Mouse (Mus musculus) liver, embryonic 14 days (tissue): Measurements from ENCODE around the gene Gm11938. TPM values are rescaled to one million over a fixed set of nuclear protein-coding genes. Genes with fewer than 3 reads are reported as not detected.

Source experiments
- polyA plus RNA-seq: library from polyadenylated mRNA; depleted of rRNA; stranded (reverse); fragments of >200 nt; gene quantifications from 2 replicates; pipeline ENCODE4 v1.2.3, GENCODE M21; 2012; rRNA removed

Gm11938 gene
- polyA plus RNA-seq, result not detected in 2 replicates

DNA sequence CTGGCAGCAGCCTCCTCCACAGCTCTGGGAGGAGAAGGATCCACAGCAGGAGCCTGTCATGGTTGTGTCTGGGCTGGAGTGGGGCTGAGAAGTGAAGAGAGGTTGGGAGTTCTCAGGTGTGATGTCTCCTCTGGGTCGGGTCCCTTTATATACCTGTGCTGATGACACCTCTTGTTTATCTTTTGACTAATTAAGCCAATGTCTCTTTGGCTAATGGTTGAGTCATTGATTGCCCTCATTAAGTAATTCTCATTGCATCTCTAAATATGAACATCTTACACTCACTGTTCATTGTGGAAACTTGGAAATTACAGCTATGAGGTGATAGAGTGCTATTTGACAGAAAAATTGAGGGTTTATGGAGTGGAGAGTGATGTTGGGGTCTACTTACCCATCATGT lies at the start of gene Gm11938:
Gene Gm11938 (minus strand): TSS at position 101 of the 400 bp plus-strand sequence.

DNA sequence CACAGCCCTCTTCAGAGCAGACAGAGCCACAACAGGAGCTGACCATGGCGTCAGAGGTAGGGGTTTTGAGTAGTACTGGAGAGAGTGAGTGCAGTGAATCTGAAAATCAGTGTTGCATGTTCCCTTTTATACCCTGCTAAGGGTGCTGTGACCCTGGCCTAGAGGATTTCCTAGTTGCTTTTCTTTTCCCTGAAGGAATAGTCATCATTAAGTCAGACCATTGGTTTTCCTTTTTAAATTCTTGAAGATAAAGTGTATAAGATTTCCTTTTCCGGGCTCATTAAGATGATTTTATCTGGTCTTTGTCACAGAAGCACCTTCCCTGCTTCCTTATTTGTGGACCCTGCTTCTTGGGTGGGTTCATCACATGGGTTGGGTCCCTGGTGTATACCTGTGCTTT lies 47.0 kb upstream of the Gm11938 start, which contains the start of gene Gm11555:
Gene Gm11555 (minus strand): TSS at position 101 of the 400 bp plus-strand sequence.

DNA sequence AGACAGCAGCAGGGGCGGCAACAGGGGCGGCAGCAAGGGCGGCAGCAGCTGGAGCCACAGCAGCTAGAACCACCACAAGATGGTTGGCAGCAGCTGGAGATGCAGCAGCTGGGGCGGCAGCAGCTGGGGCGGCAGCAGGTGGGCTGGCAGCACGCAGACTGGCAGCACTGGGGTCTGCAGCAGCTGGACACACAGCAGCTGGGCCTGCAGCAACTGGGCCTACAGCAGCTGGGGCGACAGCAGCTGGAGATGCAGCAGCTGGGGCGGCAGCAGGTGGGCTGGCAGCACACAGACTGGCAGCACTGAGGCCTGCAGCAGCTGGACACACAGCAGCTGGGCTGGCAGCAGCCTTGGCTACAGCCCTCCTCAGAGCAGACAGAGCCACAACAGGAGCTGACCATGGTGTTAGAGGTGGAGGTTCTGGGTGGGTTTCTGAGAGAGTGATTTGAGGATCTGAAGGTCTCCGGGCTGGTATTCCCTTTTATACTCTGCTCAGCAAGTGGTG lies 40.6 kb upstream of the Gm11938 start, which contains the start of gene Krtap4-7:
Gene Krtap4-7 (minus strand): TSS at position 455 of the 505 bp plus-strand sequence.

DNA sequence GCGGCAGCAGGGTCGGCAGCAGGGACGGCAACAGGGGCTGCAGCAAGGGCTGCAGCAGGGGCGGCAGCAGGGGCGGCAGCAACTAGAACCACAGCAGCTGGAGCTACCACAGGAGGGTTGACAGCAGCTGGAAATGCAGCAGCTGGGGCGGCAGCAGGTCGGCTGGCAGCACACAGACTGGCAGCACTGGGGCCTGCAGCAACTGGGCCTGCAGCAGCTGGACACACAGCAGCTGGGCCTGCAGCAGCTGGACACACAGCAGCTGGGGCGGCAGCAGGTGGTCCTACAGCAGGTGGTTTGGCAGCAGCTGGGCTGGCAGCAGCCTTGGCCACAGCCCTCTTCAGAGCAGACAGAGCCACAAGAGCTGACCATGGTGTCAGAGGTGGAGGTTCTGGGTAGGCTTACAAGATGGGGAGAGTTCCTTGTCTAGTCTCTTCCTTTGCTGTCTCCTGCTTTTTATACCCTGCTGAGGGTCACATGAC lies 31.6 kb upstream of the Gm11938 start, which contains the start of gene Krtap4-2:
Gene Krtap4-2 (minus strand): TSS at position 432 of the 482 bp plus-strand sequence.

DNA sequence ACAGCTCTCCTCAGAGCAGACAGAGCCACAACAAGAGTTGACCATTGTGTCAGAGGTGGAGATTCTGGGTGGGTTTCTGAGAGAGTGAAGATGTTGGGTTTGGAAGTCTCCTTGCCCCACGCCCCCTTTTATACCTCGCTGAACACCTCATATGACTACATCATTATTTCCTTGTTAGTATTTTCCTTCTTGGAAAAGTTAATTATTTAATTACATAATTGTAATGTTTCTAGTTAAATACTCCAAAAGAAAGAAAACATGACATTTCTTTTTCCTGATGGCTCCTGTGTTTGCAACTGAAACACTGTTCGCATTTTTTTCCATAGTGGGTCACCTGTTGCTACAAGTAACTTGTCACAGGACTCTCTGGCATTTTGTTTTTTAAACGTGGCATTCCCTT lies 25.0 kb upstream of the Gm11938 start, which contains the start of gene Krtap4-1:
Gene Krtap4-1 (minus strand): TSS at position 101 of the 400 bp plus-strand sequence.

DNA sequence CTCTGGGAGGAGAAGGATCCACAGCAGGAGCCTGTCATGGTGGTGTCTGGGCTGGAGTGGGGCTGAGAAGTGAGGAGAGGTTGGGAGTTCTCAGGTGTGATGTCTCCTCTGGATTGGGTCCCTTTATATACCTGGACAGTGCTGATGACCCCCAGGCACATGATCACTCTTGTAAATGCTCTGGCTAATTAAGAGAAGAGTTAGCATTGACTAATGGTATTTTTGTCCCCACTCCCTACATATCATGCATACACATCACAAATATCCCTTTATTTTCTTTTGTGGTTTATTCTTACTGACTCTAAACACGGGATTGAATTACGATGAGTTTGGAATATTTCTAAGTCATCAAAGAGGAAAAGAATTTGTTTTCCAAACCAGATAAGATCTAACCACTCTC lies 17.2 kb upstream of the Gm11938 start, which contains the start of gene Gm11562:
Gene Gm11562 (minus strand): TSS at position 101 of the 400 bp plus-strand sequence.

DNA sequence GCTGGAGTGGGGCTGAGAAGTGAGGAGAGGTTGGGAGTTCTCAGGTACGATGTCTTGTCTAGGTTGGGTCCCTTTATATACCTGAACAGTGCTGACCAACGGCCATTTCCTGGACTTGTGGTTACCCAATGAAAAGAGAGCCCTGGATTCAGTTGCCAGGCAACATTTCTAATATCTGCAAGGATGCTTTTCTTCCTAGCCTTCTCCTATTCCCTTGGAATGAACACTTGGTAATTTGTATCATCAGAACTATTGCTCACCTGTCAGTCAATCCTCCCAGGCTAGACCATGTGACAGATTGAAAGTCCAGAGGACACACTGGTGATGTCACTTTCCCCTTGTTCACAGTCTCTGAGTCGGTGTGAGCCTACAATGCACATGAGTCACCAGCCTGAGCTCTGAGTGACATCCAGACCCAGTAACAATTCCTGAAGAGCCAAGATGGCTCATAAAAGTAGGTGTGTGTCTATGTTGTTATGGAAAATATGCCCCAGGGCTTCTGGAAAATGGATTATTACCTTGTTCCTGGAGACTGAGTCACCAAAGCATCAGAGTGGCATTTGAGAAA lies 11.8 kb upstream of the Gm11938 start, which contains the start of gene Krtap2-4:
Gene Krtap2-4 (minus strand): TSS at position 51 of the 568 bp plus-strand sequence.

DNA sequence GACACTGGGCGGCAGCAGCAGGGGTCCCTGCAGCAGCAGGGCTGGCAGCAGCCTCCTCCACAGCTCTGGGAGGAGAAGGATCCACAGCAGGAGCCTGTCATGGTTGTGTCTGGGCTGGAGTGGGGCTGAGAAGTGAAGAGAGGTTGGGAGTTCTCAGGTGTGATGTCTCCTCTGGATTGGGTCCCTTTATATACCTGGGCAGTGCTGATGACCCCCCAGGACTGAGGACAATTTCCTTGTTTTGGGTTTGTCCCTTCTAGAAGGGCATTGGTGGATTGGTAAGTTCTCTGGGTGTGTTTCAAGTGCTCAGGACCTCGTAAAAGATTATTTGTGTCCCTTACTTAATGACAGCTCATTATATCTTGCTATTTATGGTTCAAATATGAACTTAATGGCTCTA lies 7.0 kb upstream of the Gm11938 start, which contains the start of gene Gm11937:
Gene Gm11937 (minus strand): TSS at position 101 of the 400 bp plus-strand sequence.

DNA sequence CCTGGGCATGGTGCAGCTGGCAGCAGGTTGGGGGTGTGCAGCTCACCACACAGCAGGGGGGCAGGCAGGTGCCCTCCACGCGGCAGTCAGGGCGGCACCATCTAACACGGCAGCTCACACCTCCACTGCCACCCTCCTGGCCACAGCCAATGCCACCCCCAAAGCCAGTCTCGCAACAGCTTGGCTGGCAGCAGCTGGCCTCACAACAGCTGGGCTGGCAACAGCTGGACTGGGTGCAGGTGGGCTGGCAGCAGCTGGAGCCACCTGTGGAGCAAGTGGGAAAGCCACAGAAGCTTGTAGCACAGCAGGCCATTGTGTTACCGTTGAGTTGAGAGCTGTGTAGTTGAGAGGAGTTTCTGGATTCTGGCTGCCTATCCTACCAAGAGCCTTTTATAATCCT lies 5.4 kb downstream of the Gm11938 start, which contains the start of gene Krtap9-3:
Gene Krtap9-3 (minus strand): TSS at position 364 of the 400 bp plus-strand sequence.

DNA sequence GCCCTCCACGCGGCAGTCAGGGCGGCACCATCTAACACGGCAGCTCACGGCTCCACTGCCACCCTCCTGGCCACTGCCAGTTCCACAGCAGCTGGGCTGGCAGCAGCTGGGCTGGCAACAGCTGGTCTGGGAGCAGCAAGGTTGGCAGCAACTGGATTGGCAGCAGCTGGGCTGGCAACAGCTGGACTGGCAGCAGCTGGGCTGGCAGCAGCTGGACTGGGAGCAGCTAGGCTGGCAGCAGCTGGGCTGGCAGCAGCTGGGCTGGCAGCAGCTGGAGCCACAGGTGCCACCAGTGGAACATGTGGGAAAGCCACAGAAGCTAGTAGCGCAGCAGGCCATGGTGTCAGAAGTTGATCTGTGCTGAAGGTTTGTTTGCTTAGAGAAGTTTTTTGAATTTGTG lies 12.1 kb downstream of the Gm11938 start, which contains the start of gene Krtap1-3:
Gene Krtap1-3 (minus strand): TSS at position 359 of the 400 bp plus-strand sequence.

DNA sequence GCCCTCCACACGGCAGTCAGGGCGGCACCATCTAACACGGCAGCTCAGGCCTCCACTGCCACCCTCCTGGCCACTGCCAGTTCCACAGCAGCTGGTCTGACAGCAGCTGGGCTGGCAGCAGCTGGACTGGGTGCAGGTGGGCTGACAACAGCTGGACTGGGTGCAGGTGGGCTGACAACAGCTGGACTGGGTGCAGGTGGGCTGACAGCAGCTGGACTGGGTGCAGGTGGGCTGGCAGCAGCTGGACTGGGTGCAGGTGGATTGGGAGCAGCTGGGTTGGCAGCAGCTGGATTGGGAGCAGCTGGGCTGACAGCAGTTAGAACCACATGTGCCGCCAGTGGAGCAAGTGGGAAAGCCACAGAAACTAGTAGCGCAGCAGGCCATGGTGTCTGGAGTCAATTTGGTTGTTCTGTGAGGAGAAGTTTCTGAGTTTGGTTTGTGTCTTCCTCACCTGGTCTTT lies 19.8 kb downstream of the Gm11938 start, which contains the start of gene Krtap1-4:
Gene Krtap1-4 (minus strand): TSS at position 410 of the 460 bp plus-strand sequence.

DNA sequence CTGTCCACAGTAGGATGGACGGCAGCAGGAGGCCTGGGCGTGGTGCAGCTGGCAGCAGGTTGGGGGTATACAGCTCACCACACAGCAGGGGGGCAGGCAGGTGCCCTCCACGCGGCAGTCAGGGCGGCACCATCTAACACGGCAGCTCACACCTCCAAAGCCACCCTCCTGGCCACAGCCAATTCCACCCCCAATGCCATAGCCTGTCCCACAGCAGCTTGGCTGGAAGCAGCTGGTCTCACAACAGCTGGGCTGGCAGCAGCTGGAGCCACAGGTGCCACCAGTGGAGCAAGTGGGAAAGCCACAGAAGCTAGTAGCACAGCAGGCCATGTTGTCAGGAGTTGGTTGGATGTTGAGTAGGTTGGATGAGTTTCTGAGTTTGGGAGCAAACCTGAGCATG lies 22.5 kb downstream of the Gm11938 start, which contains the start of gene Krtap1-5:
Gene Krtap1-5 (minus strand): TSS at position 381 of the 400 bp plus-strand sequence.

DNA sequence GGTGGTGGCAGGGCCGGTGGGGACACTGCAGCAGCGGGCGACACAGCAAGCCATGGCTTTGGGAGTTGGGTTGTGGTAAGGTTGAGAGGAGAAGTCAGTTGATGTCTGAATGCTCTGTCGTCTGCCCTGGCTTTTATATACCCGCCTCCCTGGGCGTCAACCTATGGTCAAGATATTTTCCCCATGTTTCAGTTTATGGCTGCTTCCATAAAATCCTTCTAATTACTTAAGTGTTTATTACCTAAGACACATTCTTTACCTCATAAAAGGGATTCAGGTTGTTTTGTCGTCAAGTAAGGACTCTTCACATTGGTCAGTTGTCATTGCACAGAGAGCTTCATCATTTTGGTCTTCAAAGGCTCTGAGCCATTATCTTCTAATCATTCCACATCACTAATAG lies 36.6 kb downstream of the Gm11938 start, which contains the start of gene Krtap3-1:
Gene Krtap3-1 (minus strand): TSS at position 101 of the 400 bp plus-strand sequence.

DNA sequence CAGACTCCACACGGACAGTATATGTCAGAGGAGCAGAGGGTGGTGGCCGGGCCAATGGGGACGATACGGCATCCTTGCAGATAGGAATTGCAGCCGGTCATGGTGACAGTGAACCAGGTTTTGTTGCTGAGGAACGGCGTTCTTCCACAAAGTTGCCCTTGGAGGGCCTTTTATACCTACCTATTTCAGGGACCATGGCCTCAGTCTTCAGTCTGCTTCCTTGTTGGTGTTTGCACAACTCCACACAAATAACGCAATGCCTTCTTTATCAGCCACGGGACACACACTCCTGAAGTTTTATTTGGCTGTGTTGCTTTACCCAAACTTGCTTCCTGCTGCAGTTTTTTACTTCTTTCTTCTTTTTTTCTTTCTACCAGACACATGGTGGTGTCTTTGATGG lies 43.7 kb downstream of the Gm11938 start, which contains the start of gene Gm11939:
Gene Gm11939 (minus strand): TSS at position 101 of the 400 bp plus-strand sequence.

DNA sequence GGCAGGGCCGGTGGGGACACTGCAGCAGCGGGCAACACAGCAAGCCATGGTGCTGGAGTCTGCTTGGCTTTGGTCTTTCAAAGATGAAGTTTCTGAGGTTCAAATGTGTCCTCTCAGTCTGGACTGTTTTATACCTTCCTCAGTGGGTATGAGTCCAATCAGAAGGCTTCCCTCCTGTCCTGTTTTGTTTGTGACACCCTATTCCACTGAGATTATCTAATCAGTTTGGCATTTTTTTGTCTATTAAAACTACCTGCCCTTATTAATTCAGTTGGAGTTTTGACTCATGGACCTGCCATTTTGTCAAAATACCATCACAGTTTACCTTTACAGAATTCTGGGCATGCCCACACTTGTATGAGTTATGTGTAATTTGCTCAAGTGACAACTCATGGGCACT lies 46.4 kb downstream of the Gm11938 start, which contains the start of gene Krtap3-2:
Gene Krtap3-2 (minus strand): TSS at position 101 of the 400 bp plus-strand sequence.

Other genes starting within 250 kb of the Gm11938 start
- gene Krt28, start 228.4 kb downstream of the Gm11938 start, polyA plus RNA-seq, result 0.06 TPM in 1 of 2 replicates, not detected in the other
- 1.2 and 1.3 TPM in 2 replicates for gene Krt10, start 213.9 kb downstream of the Gm11938 start, polyA plus RNA-seq
- 0.03 and 0.05 TPM in 2 replicates for gene Krt12, start 181.0 kb downstream of the Gm11938 start, polyA plus RNA-seq
- gene Krt20, start 165.2 kb downstream of the Gm11938 start, polyA plus RNA-seq, result 16.0 and 17.2 TPM in 2 replicates
- gene Krt23, start 110.2 kb downstream of the Gm11938 start, polyA plus RNA-seq, result 0.40 and 0.45 TPM in 2 replicates
- gene Krt39, start 82.0 kb downstream of the Gm11938 start, polyA plus RNA-seq, result not detected in 2 replicates
- gene Krt40, start 60.1 kb downstream of the Gm11938 start, polyA plus RNA-seq, result not detected in 2 replicates
- gene Krtap3-3, start 52.4 kb downstream of the Gm11938 start, polyA plus RNA-seq, result not detected in 2 replicates
- not detected in 2 replicates for gene Krtap3-2, start 46.5 kb downstream of the Gm11938 start, polyA plus RNA-seq
- not detected in 2 replicates for gene Gm11939, start 43.8 kb downstream of the Gm11938 start, polyA plus RNA-seq
- not detected in 2 replicates for gene Krtap3-1, start 36.7 kb downstream of the Gm11938 start, polyA plus RNA-seq
- not detected in 2 replicates for gene Krtap1-5, start 22.3 kb downstream of the Gm11938 start, polyA plus RNA-seq
- gene Krtap1-4, start 19.7 kb downstream of the Gm11938 start, polyA plus RNA-seq, result not detected in 2 replicates
- not detected in 2 replicates for gene Krtap1-3, start 12.0 kb downstream of the Gm11938 start, polyA plus RNA-seq
- gene Krtap9-3, start 5.2 kb downstream of the Gm11938 start, polyA plus RNA-seq, result not detected in 2 replicates
- not detected in 2 replicates for gene Gm11937, start 6.9 kb upstream of the Gm11938 start, polyA plus RNA-seq
- gene Krtap2-4, start 11.5 kb upstream of the Gm11938 start, polyA plus RNA-seq, result not detected in 2 replicates
- not detected in 2 replicates for gene Gm11562, start 17.1 kb upstream of the Gm11938 start, polyA plus RNA-seq
- not detected in 2 replicates for gene Krtap4-1, start 24.9 kb upstream of the Gm11938 start, polyA plus RNA-seq
- not detected in 2 replicates for gene Krtap4-2, start 31.8 kb upstream of the Gm11938 start, polyA plus RNA-seq
- not detected in 2 replicates for gene Krtap4-7, start 40.8 kb upstream of the Gm11938 start, polyA plus RNA-seq
- gene Gm11555, start 46.9 kb upstream of the Gm11938 start, polyA plus RNA-seq, result not detected in 2 replicates
- gene Gm11563, start 55.7 kb upstream of the Gm11938 start, polyA plus RNA-seq, result not detected in 2 replicates
- not detected in 2 replicates for gene Krtap4-6, start 62.7 kb upstream of the Gm11938 start, polyA plus RNA-seq
- not detected in 2 replicates for gene Gm14190, start 87.4 kb upstream of the Gm11938 start, polyA plus RNA-seq
- not detected in 2 replicates for gene Gm14180, start 131.0 kb upstream of the Gm11938 start, polyA plus RNA-seq
- gene Gm11595, start 169.6 kb upstream of the Gm11938 start, polyA plus RNA-seq, result not detected in 2 replicates
- not detected in 2 replicates for gene Krtap4-8, start 177.4 kb upstream of the Gm11938 start, polyA plus RNA-seq
- not detected in 2 replicates for gene Krtap4-9, start 181.9 kb upstream of the Gm11938 start, polyA plus RNA-seq
- gene Gm11596, start 190.2 kb upstream of the Gm11938 start, polyA plus RNA-seq, result not detected in 2 replicates
- not detected in 2 replicates for gene Gm11569, start 195.6 kb upstream of the Gm11938 start, polyA plus RNA-seq
- gene Gm11554, start 201.1 kb upstream of the Gm11938 start, polyA plus RNA-seq, result not detected in 2 replicates
- gene Krtap4-13, start 206.6 kb upstream of the Gm11938 start, polyA plus RNA-seq, result not detected in 2 replicates
- not detected in 2 replicates for gene Gm11564, start 212.4 kb upstream of the Gm11938 start, polyA plus RNA-seq
- not detected in 2 replicates for gene 2300003K06Rik, start 234.8 kb upstream of the Gm11938 start, polyA plus RNA-seq
- gene Krtap4-16, start 248.3 kb upstream of the Gm11938 start, polyA plus RNA-seq, result 0.09 and 0.10 TPM in 2 replicates